ENCODE assay signal across 8 mouse cellular contexts in genomic region chr15:101077813-101078730, GRCm38 (mm10). TPM values are rescaled to one million over a fixed set of nuclear protein-coding genes. Genes with fewer than 3 reads are reported as not detected.
DNase-seq lines count a peak whose midpoint lies in the region; ATAC-seq and TF ChIP-seq lines count a peak whose summit lies in the region.

TSS of gene Fignl2 (minus strand) at chr15:101078567.

- under 1% methylated on average over 86 of the region's 96 CpGs for WGBS in embryonic facial prominence, embryonic 13.5 days
- WGBS in hindbrain, embryonic 13.5 days = under 1% methylated on average over 57 of the region's 96 CpGs
- WGBS in liver, embryonic 11.5 days = under 1% methylated on average over 70 of the region's 96 CpGs
- WGBS in olfactory bulb, adult 2 months = 2% methylated on average over 90 of the region's 96 CpGs

- ATAC-seq in megakaryocyte, adult 5-6 weeks (ENCODE audit: poor library complexity, severe bottlenecking) = no peak
- ATAC-seq in embryonic facial prominence, embryonic 13.5 days (ENCODE audit: insufficient number of reproducible peaks, insufficient read depth, low FRiP score, low TSS enrichment, low read depth) = peak; percentile 11; the same call in 1 of the 2 replicates
- ATAC-seq in hindbrain, embryonic 13.5 days (ENCODE audit: low FRiP score) = peak; percentile 31; the same call in 1 of the 2 replicates
- ATAC-seq in liver, embryonic 11.5 days (replicated peaks; ENCODE audit: low FRiP score) = peak; percentile 30

- peaks cover 94% of the 10 kb centered on the region for H3K27me3 ChIP-seq in megakaryocyte, embryonic 14.5 days (replicated peaks)
- peaks cover 6% of the 10 kb centered on the region; the same call in 1 of the 2 replicates for H3K27me3 ChIP-seq in embryonic facial prominence, embryonic 13.5 days
- no peaks in the 10 kb centered on the region for H3K27me3 ChIP-seq in hindbrain, embryonic 13.5 days
- H3K27me3 ChIP-seq in liver, embryonic 11.5 days (replicated peaks; ENCODE audit: control insufficient read depth, insufficient read depth, low read length) = peaks cover 58% of the 10 kb centered on the region

- H3K36me3 ChIP-seq in megakaryocyte, embryonic 14.5 days (replicated peaks; ENCODE audit: low read length) = no peaks in the 10 kb centered on the region
- no peaks in the 10 kb centered on the region for H3K36me3 ChIP-seq in embryonic facial prominence, embryonic 13.5 days
- H3K36me3 ChIP-seq in hindbrain, embryonic 13.5 days = no peaks in the 10 kb centered on the region
- H3K36me3 ChIP-seq in liver, embryonic 11.5 days (ENCODE audit: control insufficient read depth, insufficient read depth, low read length) = no peaks in the 10 kb centered on the region; the same call in 1 of the 2 replicates

- peak within 1 kb of the TSS; percentile 77 for H3K27ac ChIP-seq in embryonic facial prominence, embryonic 13.5 days
- peak within 1 kb of the TSS; percentile 88 for H3K27ac ChIP-seq in hindbrain, embryonic 13.5 days
- peak within 1 kb of the TSS; percentile 86 for H3K27ac ChIP-seq in liver, embryonic 11.5 days (ENCODE audit: low read depth, low read length)
- no peak within 1 kb of the TSS for H3K27ac ChIP-seq in olfactory bulb, adult 2 months (ENCODE audit: insufficient read depth, low read depth, low read length)

- peaks cover 15% of the 10 kb centered on the region for H3K4me1 ChIP-seq in megakaryocyte, embryonic 14.5 days
- peaks cover 64% of the 10 kb centered on the region for H3K4me1 ChIP-seq in embryonic facial prominence, embryonic 13.5 days
- H3K4me1 ChIP-seq in hindbrain, embryonic 13.5 days (replicated peaks) = peaks cover 75% of the 10 kb centered on the region
- H3K4me1 ChIP-seq in liver, embryonic 11.5 days (replicated peaks; ENCODE audit: control insufficient read depth, insufficient read depth, low read length) = peaks cover 17% of the 10 kb centered on the region
- H3K4me1 ChIP-seq in olfactory bulb, adult 2 months (ENCODE audit: control insufficient read depth, insufficient read depth, low read length) = peaks cover 26% of the 10 kb centered on the region

- no peak for TF ChIP-seq CTCF in olfactory bulb, adult 2 months (IDR thresholded peaks at IDR 0.05; ENCODE audit: insufficient read depth, low read depth, low read length)

- DNase-seq in liver, embryonic 11.5 days (ENCODE audit: low spot score) = peak; percentile 56
- no peak for DNase-seq in thymus, adult 18-20 months
- DNase-seq in spleen, postnatal 14 days (ENCODE audit: low spot score in 2 of 2) = no peak

- H3K4me2 ChIP-seq in embryonic facial prominence, embryonic 13.5 days = peak within 1 kb of the TSS; percentile 89
- peak within 1 kb of the TSS; percentile 80 for H3K4me2 ChIP-seq in hindbrain, embryonic 13.5 days
- H3K4me2 ChIP-seq in liver, embryonic 11.5 days = peak within 1 kb of the TSS; percentile 63

- no peak for TF ChIP-seq POLR2A in olfactory bulb, adult 2 months (IDR thresholded peaks at IDR 0.05; ENCODE audit: insufficient read depth, low read depth, low read length)

- H3K9ac ChIP-seq in embryonic facial prominence, embryonic 13.5 days = peak within 1 kb of the TSS; percentile 85
- H3K9ac ChIP-seq in hindbrain, embryonic 13.5 days = peak within 1 kb of the TSS; percentile 84
- H3K9ac ChIP-seq in liver, embryonic 11.5 days (ENCODE audit: low read depth, low read length) = peak within 1 kb of the TSS; percentile 64

- H3K9me3 ChIP-seq in megakaryocyte, embryonic 14.5 days = no peaks in the 10 kb centered on the region
- no peaks in the 10 kb centered on the region for H3K9me3 ChIP-seq in embryonic facial prominence, embryonic 13.5 days
- H3K9me3 ChIP-seq in hindbrain, embryonic 13.5 days = no peaks in the 10 kb centered on the region
- no peaks in the 10 kb centered on the region for H3K9me3 ChIP-seq in liver, embryonic 11.5 days (ENCODE audit: control insufficient read depth, low read length)

- H3K4me3 ChIP-seq in megakaryocyte, embryonic 14.5 days (replicated peaks) = peak within 1 kb of the TSS; percentile 90
- H3K4me3 ChIP-seq in embryonic facial prominence, embryonic 13.5 days = peak within 1 kb of the TSS; percentile 83
- peak within 1 kb of the TSS; percentile 66 for H3K4me3 ChIP-seq in hindbrain, embryonic 13.5 days
- peak within 1 kb of the TSS; percentile 70 for H3K4me3 ChIP-seq in liver, embryonic 11.5 days (ENCODE audit: low read depth, low read length)
- peak within 1 kb of the TSS; percentile 50 for H3K4me3 ChIP-seq in olfactory bulb, adult 2 months (ENCODE audit: insufficient read depth, low read depth, low read length)

RNA-seq across cellular contexts. Expression of gene Fignl2, which starts in this region (rescaled TPM):
- polyA plus RNA-seq in megakaryocyte, embryonic 14.5 days (2012; ENCODE audit: insufficient read depth, low replicate concordance) = 0.61 and 0.94 TPM in 2 replicates
- 0.04 TPM in 1 of 2 replicates, not detected in the other for total RNA-seq in megakaryocyte, adult 5-6 weeks (2015)
- 0.07 and 0.16 TPM in 2 replicates for total RNA-seq in megakaryocyte, adult 5-6 weeks (2017)
- 0.21 and 0.28 TPM in 2 replicates for polyA plus RNA-seq in embryonic facial prominence, embryonic 13.5 days (2015; fragmentation: Nextera tagmentation; extraction: Ambion mirVana)
- polyA plus RNA-seq in hindbrain, embryonic 13.5 days (2015; fragmentation: Nextera tagmentation; extraction: Ambion mirVana) = 0.16 and 0.23 TPM in 2 replicates
- 0.27 and 0.40 TPM in 2 replicates for polyA plus RNA-seq in liver, embryonic 11.5 days (2014; fragmentation: Nextera tagmentation; extraction: Ambion mirVana)
- not detected in 2 replicates for polyA plus RNA-seq in olfactory bulb, adult 2 months (2012; ENCODE audit: insufficient read depth, insufficient read length, low replicate concordance, missing spikeins)

Comparison
In these comparisons a context has a peak if more than half of its experiments do, and no peak if none do; other contexts are left out.
1. Peak in ATAC-seq, H3K4me3 ChIP-seq, H3K27ac ChIP-seq, H3K9ac ChIP-seq and H3K4me2 ChIP-seq in embryonic facial prominence, embryonic 13.5 days; RNA of the gene not detected or under 1 TPM.
2. Peak in ATAC-seq, H3K4me3 ChIP-seq, H3K27ac ChIP-seq, H3K9ac ChIP-seq and H3K4me2 ChIP-seq in hindbrain, embryonic 13.5 days; RNA of the gene not detected or under 1 TPM.
3. Peak in DNase-seq, ATAC-seq, H3K4me3 ChIP-seq, H3K27ac ChIP-seq, H3K9ac ChIP-seq and H3K4me2 ChIP-seq in liver, embryonic 11.5 days; RNA of the gene not detected or under 1 TPM.